Mouse (Mus musculus) heart, adult 2 months (tissue): Measurements from ENCODE around the gene Nt5e. TPM values are rescaled to one million over a fixed set of nuclear protein-coding genes. Genes with fewer than 3 reads are reported as not detected.

Source experiments
- DNase-seq, 2 experiments: peaks; one replicate each; pipeline ENCODE4 v3.0.0; 2021
- H3K27ac ChIP-seq: fragments of 200-600 bp; 2 replicates; pipeline ENCODE4 v1.8.1; 2022
- H3K27me3 ChIP-seq: fragments of 200-500 bp; 2 replicates; pipeline ENCODE4 v1.6.1; 2012; ENCODE audit warnings: mild to moderate bottlenecking, low read length, inconsistent platforms, mixed read lengths; ENCODE audit not compliant: control insufficient read depth, insufficient read depth
- H3K36me3 ChIP-seq: fragments of 200-500 bp; 2 replicates; pipeline ENCODE4 v1.6.1; 2012; ENCODE audit warnings: low read length, inconsistent platforms; ENCODE audit not compliant: control insufficient read depth, insufficient read depth
- H3K4me1 ChIP-seq: fragments of 200-500 bp; 2 replicates; pipeline ENCODE4 v1.6.1; 2011; ENCODE audit warnings: low read length; ENCODE audit not compliant: control insufficient read depth, insufficient read depth
- H3K4me3 ChIP-seq: fragments of 200-600 bp; 2 replicates; pipeline ENCODE4 v1.8.1; 2022
- H3K79me2 ChIP-seq: fragments of 200-500 bp; replicated peaks from 2 replicates; pipeline ENCODE4 v1.6.1; 2012; ENCODE audit warnings: mild to moderate bottlenecking, inconsistent platforms, low read length, moderate library complexity, mixed read lengths; ENCODE audit not compliant: control insufficient read depth, insufficient read depth
- H3K9ac ChIP-seq: fragments of 200-500 bp; 2 replicates; pipeline ENCODE4 v1.6.1; 2012; ENCODE audit warnings: low read depth, mild to moderate bottlenecking, control low read depth, inconsistent platforms, low read length, mixed read lengths
- CTCF ChIP-seq: fragments of 200-600 bp; IDR thresholded peaks from 2 replicates; pipeline ENCODE4 v1.8.1; 2022; ENCODE audit warnings: antibody characterized with exemption, mild to moderate bottlenecking, moderate library complexity
- EP300 ChIP-seq: fragments of 200-500 bp; IDR thresholded peaks from 2 replicates; pipeline ENCODE4 v1.6.1; 2011; ENCODE audit warnings: low read depth, low read length, control low read depth; ENCODE audit not compliant: insufficient read depth
- POLR2A ChIP-seq: fragments of 200-500 bp; IDR thresholded peaks from 2 replicates; pipeline ENCODE4 v1.6.1; 2011; ENCODE audit warnings: mild to moderate bottlenecking, low read depth, low read length, control low read depth; ENCODE audit not compliant: insufficient read depth
- WGBS: fragments of 180-500 bp; shearing (Covaris S2); methylation state at CpG from one replicate; pipeline ENCODE4 v1.1.7; 2018; 5-methylcytosine and 5-hydroxymethylcytosine counted together
- intact Hi-C: fragments of 180-260 bp; cut with DNase I; formaldehyde crosslinking; loops from one replicate; pipeline ENCODE4 v1.15.1; 2025
- long read RNA-seq: library from polyadenylated mRNA; stranded (forward); transcript quantifications from one replicate; pipeline ENCODE4 v2.0.0, GENCODE M21; 2021
- polyA plus RNA-seq: library from polyadenylated mRNA; depleted of rRNA; stranded (reverse); fragments of >200 nt; gene quantifications from 2 replicates; pipeline ENCODE4 v1.2.3, GENCODE M21; 2012; rRNA removed
- total RNA-seq, 2 experiments: library from RNA; stranded (reverse); gene quantifications; 2 replicates each; pipeline ENCODE4 v1.2.3; 2021

Gene Nt5e
- total RNA-seq (10 to 100 TPM; 13.4 to 15.5 TPM), polyA plus RNA-seq (8.1 and 11.1 TPM in 2 replicates)
- long read RNA-seq, transcript Nt5e-201 (9 exons, 3,995 nt): major isoform, 14 of 17 reads
- long read RNA-seq, partial matches to known transcripts: 2 of 17 reads
- long read RNA-seq, other reads (novel, unspliced or antisense): 1 of 17 reads

DNA sequence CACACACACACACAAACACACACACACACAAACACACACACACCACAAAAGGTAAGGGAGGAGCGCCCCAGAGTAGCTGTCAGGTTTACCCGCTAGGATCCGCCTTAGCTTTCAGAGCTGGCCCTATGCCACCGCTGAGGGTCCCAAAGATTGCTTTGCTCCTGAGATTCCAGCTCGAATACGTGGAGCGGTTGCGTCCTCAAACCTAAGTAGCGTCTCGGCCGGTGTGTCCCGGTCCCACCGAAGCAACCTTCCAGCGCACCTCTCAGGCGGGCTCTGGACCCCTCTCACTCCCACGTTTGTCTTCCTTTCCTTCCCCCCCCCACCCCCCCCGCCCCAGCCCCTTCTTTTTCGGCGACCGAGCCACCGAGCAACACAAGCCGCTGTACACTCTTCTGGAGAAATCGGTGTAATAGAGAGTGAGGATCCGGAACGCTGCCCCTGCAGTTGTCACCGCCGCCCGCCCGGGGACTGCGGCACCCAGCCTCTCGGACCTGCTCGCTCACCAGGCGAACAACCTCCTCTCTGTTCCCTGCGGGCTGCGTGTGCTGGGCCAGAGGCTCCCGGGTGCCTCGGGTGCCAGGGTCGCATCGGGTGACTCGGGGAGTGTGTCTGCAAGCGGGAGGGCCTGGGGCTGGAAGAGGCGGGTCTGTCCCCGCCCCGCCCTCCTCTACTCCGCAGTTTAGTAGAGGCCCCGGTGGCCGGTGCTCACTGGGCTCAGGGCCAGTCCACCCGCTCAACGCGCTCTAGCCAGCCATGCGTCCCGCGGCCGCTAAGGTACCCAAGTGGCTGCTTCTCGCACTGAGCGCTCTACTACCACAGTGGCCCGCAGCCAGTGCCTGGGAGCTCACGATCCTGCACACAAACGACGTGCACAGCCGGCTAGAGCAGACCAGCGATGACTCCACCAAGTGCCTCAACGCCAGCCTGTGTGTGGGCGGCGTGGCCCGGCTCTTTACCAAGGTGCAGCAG lies at the start of gene Nt5e:
Nt5e (plus strand) TSS at position 268 of the 972 bp plus-strand sequence.
- Histone ChIP-seq H3K79me2 (no peaks in the 10 kb centered on the region), H3K4me3 (peak within 1 kb of the TSS; percentile 57), H3K36me3 (peaks cover 3% of the 10 kb centered on the region), H3K27me3 (peaks cover 2% of the 10 kb centered on the region; the same call in 1 of the 2 replicates), H3K27ac (peak within 1 kb of the TSS; percentile 81), H3K4me1 (no peaks in the 10 kb centered on the region), H3K9ac (peak within 1 kb of the TSS; percentile 87)
- 0 out of 2 replicates have a peak, but pooled peaks have one; percentile 8 for TF ChIP-seq CTCF
- no peak for TF ChIP-seq EP300
- peak; percentile 76; the same call in 1 of the 2 replicates for TF ChIP-seq POLR2A
- 1% methylated on average over 65 of the region's 66 CpGs for WGBS
- peak; percentile 80 to 86 for DNase-seq
- intact Hi-C loops: loop anchor here (2.0 kb wide), 1 partner anchor 50 kb away; no protein-coding TSS in a partner anchor

- DNase-seq: no peak
- 36% methylated on average over 4 of the region's 4 CpGs for WGBS
These were observed 49.4 kb upstream of the Nt5e start for GRCm38 (mm10) chr9:88277588-88277987.

DNA sequence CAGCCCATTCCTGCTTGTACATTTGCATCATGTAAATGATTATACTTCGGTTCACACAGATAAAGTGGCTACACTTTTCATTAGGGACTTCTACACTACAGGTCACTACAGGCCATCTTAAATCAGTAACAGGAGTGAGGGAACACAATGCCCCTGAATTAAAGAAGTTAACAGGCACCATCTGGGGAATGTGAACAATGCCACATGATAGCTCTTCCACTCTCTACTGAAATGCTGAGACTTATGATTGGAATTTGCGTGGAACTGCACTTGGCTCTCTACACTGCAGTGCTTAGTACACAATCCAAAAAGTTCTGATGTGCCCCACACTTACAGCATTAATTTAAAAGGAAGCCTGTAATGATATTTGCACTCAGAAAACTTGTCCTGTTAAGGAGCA lies 47.3 kb upstream of the Nt5e start:
- Histone ChIP-seq H3K27me3 (no peaks in the 10 kb centered on the region), H3K36me3 (no peaks in the 10 kb centered on the region), H3K79me2 (no peaks in the 10 kb centered on the region), H3K4me1 (peaks cover 1% of the 10 kb centered on the region), H3K27ac (no peak overlapping the region), H3K4me3 (no peak overlapping the region), H3K9ac (no peak overlapping the region)
- WGBS: 51% methylated on average over 2 of the region's 2 CpGs
- TF ChIP-seq POLR2A: no peak
- TF ChIP-seq CTCF: no peak
- no peak for TF ChIP-seq EP300
- intact Hi-C loops: no loop called here
- no peak for DNase-seq

More at GRCm38 (mm10) chr9:88277588-88277987, 49.4 kb upstream of the Nt5e start:
- Histone ChIP-seq H3K36me3 (no peaks in the 10 kb centered on the region), H3K4me1 (peaks cover 4% of the 10 kb centered on the region), H3K4me3 (no peak overlapping the region), H3K27ac (peak overlapping the region; percentile 49), H3K79me2 (no peaks in the 10 kb centered on the region), H3K9ac (no peak overlapping the region), H3K27me3 (no peaks in the 10 kb centered on the region)
- TF ChIP-seq CTCF (no peak), EP300 (no peak), POLR2A (no peak)
- intact Hi-C loops: loop anchor here (2.0 kb wide), 1 partner anchor 49 kb away; the partner anchor contains the start of gene Nt5e

GRCm38 (mm10) chr9:88289568-88290168 lies 37.3 kb upstream of the Nt5e start:
- intact Hi-C loops: no loop called here
- H3K27me3 ChIP-seq: no peaks in the 10 kb centered on the region
- no peaks in the 10 kb centered on the region for H3K4me1 ChIP-seq
- no peaks in the 10 kb centered on the region for H3K36me3 ChIP-seq
- TF ChIP-seq CTCF (no peak), EP300 (no peak), POLR2A (no peak)
- no peak overlapping the region for H3K27ac ChIP-seq
- H3K4me3 ChIP-seq: no peak overlapping the region
- WGBS: 91% methylated on average over 7 of the region's 7 CpGs
- H3K9ac ChIP-seq: no peak overlapping the region
- no peak for DNase-seq
- H3K79me2 ChIP-seq: no peaks in the 10 kb centered on the region

DNA sequence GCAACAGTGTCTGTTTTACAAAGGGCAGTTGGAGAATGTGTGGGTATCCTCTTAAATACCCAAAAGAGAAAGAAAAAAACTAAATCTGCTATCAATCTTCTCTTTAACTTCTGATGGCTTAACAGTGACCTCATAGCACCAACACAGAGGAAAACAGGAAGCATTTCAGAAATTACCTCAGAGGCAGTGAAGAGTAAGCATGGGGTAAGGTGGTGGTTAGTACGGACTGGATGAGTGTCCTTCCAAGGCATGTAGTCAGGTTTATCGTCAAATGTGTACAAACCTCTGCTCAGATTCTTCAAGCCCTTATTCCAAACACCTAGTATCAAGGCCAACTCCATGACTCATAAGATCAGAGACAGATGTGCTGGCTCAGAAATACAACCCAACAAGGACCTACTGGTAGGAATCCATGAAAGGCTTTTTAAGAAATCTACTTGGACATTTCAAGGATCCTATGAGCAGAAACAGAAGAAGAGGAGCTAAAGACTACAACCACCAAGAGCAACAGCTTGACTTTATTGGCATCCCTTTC lies 34.1 kb upstream of the Nt5e start:
- H3K79me2 ChIP-seq: no peaks in the 10 kb centered on the region
- TF ChIP-seq EP300 (no peak), POLR2A (no peak), CTCF (no peak)
- no peak overlapping the region for H3K4me3 ChIP-seq
- H3K27ac ChIP-seq: no peak overlapping the region
- no peak overlapping the region for H3K9ac ChIP-seq
- peaks cover 4% of the 10 kb centered on the region for H3K4me1 ChIP-seq
- DNase-seq: no peak
- H3K36me3 ChIP-seq: no peaks in the 10 kb centered on the region
- WGBS: 64% methylated on average over 2 of the region's 2 CpGs
- intact Hi-C loops: no loop called here
- H3K27me3 ChIP-seq: no peaks in the 10 kb centered on the region
